Mouse (Mus musculus) stomach, embryonic 16.5 days (tissue): ENCODE results near the gene Ncor2. TPM values are rescaled to one million over a fixed set of nuclear protein-coding genes. Genes with fewer than 3 reads are reported as not detected.

ENCODE experiments used
- ATAC-seq: fragments of 200-750 bp; cut with Nextera tagmentation; 2 replicates; pipeline ENCODE4 v1.8.0; 2017; ENCODE audit warnings: moderate number of reproducible peaks, moderate TSS enrichment; ENCODE audit not compliant: insufficient read depth, low FRiP score
- H3K27ac ChIP-seq: fragments of 300-500 bp; sonication (generic); 2 replicates; pipeline ENCODE4 v1.5.1; 2014; ENCODE audit warnings: low read length
- H3K27me3 ChIP-seq: fragments of 300-500 bp; sonication (generic); 2 replicates; pipeline ENCODE4 v1.6.1; 2014; ENCODE audit warnings: low read length, control low read depth, mixed read lengths; ENCODE audit not compliant: control insufficient read depth, insufficient read depth
- H3K36me3 ChIP-seq: fragments of 300-500 bp; sonication (generic); 2 replicates; pipeline ENCODE4 v1.6.1; 2014; ENCODE audit warnings: low read length; ENCODE audit not compliant: control insufficient read depth, insufficient read depth
- H3K4me1 ChIP-seq: fragments of 300-500 bp; sonication (generic); 2 replicates; pipeline ENCODE4 v1.6.1; 2014; ENCODE audit warnings: low read length, control low read depth, mixed read lengths; ENCODE audit not compliant: control insufficient read depth, insufficient read depth
- H3K4me2 ChIP-seq: fragments of 300-500 bp; sonication (generic); 2 replicates; pipeline ENCODE4 v1.6.1; 2014; ENCODE audit warnings: low read depth, low read length, mixed read lengths
- H3K4me3 ChIP-seq: fragments of 300-500 bp; sonication (generic); replicated peaks from 2 replicates; pipeline ENCODE4 v1.5.1; 2014; ENCODE audit warnings: mild to moderate bottlenecking, low read length
- H3K9ac ChIP-seq: fragments of 300-500 bp; sonication (generic); 2 replicates; pipeline ENCODE4 v1.6.1; 2014; ENCODE audit warnings: low read length
- H3K9me3 ChIP-seq: fragments of 300-500 bp; sonication (generic); replicated peaks from 2 replicates; pipeline ENCODE4 v1.6.1; 2016; ENCODE audit warnings: low read length, control low read depth; ENCODE audit not compliant: control insufficient read depth
- WGBS: fragments of 180-500 bp; shearing (Covaris S2); extraction: QIAGEN DNeasy Blood & Tissue Kit; methylation state at CpG from one replicate; pipeline ENCODE4 v1.1.7; 2014; 5-methylcytosine and 5-hydroxymethylcytosine counted together
- polyA plus RNA-seq: library from polyadenylated mRNA; unstranded; fragments of >200 nt; fragmentation: Nextera tagmentation; extraction: Ambion mirVana; gene quantifications from 2 replicates; pipeline ENCODE4 v1.2.1, GENCODE M21; 2015

The Ncor2 gene
- polyA plus RNA-seq, 1 experiment from 2014 or later: 24.6 TPM

- 41% methylated on average over 6 of the region's 6 CpGs for WGBS
- H3K4me3 ChIP-seq: peak overlapping the region; percentile 34; the same call in 1 of the 2 replicates
- H3K9me3 ChIP-seq: no peaks in the 10 kb centered on the region
- H3K9ac ChIP-seq: peak overlapping the region; percentile 46; the same call in 1 of the 2 replicates
- peaks cover 63% of the 10 kb centered on the region for H3K4me1 ChIP-seq
- H3K36me3 ChIP-seq: peaks cover 6% of the 10 kb centered on the region; the same call in 1 of the 2 replicates
- no peak for ATAC-seq
- H3K27me3 ChIP-seq: no peaks in the 10 kb centered on the region
- H3K27ac ChIP-seq: peak overlapping the region; percentile 75
- peak overlapping the region; percentile 57; the same call in 1 of the 2 replicates for H3K4me2 ChIP-seq
Observed at GRCm38 (mm10) chr5:125056331-125056695, 122.7 kb downstream of the Ncor2 start.

- no peak for ATAC-seq
- H3K27ac ChIP-seq: peak overlapping the region; percentile 75
- 0 out of 2 replicates have a peak overlapping the region, but pooled peaks have one; percentile 57 for H3K4me2 ChIP-seq
Observed at GRCm38 (mm10) chr5:125055901-125056300, 123.1 kb downstream of the Ncor2 start.

DNA sequence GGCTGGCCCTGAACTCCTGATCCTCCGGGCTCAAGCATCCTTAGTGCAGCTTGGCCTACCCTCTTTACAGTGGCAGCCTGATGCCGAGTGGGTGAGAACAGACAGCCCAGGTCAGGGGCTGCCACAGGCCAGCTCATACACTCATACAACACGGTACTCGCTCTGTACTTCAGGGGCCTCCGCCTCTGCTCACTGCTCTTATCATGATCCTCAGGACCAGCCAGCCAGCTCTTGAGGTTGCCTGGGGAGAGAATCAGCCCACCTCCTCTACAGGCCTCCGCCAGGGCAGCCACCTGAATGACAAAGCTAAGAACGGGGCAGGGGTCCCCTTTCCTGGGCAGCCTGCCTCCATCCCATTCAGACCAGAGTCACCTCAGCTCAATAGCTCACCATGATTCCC lies 125.4 kb downstream of the Ncor2 start:
- Histone ChIP-seq H3K4me3 (no peak overlapping the region), H3K4me2 (no peak overlapping the region), H3K4me1 (peaks cover 42% of the 10 kb centered on the region), H3K36me3 (peaks cover 27% of the 10 kb centered on the region), H3K9ac (no peak overlapping the region), H3K9me3 (no peaks in the 10 kb centered on the region), H3K27me3 (no peaks in the 10 kb centered on the region), H3K27ac (peak overlapping the region; percentile 3; the same call in 1 of the 2 replicates)
- WGBS: 82% methylated on average over 7 of the region's 7 CpGs
- no peak for ATAC-seq

More at GRCm38 (mm10) chr5:125055901-125056300, 123.1 kb downstream of the Ncor2 start:
- Histone ChIP-seq H3K36me3 (peaks cover 10% of the 10 kb centered on the region; the same call in 1 of the 2 replicates), H3K9me3 (no peaks in the 10 kb centered on the region), H3K4me1 (peaks cover 63% of the 10 kb centered on the region), H3K27me3 (no peaks in the 10 kb centered on the region), H3K9ac (peak overlapping the region; percentile 46; the same call in 1 of the 2 replicates), H3K4me3 (no peak overlapping the region; the same call in 1 of the 2 replicates)
- 42% methylated on average over 8 of the region's 8 CpGs for WGBS

DNA sequence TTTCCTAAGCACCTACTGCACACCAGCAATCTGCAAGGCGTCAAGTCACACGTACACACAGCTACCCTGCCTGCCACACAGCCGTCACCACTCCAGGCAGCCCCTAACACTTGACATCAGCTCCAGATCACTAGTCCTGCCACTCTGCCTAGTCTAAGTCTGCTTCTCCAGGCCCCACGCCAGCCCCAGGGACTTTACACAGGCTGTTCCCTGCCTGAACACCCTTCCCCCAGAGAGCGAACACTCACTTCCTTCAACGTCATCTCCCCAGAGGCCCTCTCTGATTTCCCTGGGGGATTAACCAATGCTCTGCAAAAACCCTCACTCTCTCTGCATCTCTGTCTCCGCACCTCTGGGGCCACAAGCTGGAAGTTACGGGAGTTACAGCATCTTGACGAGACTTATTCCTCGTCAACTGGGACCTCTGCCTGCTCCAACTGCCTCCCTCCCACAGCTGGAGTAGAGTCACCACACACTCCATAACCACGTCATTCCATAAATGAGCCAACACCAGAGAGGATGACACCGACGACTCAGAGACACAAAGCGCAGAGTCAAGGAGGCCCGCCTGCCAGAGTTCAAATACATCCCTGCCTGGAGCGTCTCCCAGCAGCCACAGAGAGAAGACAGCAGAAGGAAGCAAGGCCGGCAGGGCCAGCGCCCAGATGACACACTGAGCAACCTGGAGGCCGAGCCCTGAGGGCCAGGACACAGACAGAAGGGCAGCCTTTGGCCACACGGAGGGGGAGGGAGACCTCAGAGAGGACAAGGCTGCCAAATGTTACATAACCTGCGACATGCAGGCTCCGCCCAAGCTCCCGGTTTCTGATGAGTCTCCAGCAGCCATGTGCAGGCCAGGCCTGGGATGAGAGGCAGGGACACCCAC lies 126.2 kb downstream of the Ncor2 start:
- Histone ChIP-seq H3K4me1 (peaks cover 34% of the 10 kb centered on the region), H3K9me3 (no peaks in the 10 kb centered on the region), H3K9ac (0 out of 2 replicates have a peak overlapping the region, but pooled peaks have one; percentile 43), H3K4me3 (no peak overlapping the region), H3K27ac (peak overlapping the region; percentile 3; the same call in 1 of the 2 replicates), H3K27me3 (no peaks in the 10 kb centered on the region), H3K4me2 (no peak overlapping the region), H3K36me3 (peaks cover 31% of the 10 kb centered on the region)
- no peak for ATAC-seq
- WGBS: 67% methylated on average over 23 of the region's 23 CpGs

DNA sequence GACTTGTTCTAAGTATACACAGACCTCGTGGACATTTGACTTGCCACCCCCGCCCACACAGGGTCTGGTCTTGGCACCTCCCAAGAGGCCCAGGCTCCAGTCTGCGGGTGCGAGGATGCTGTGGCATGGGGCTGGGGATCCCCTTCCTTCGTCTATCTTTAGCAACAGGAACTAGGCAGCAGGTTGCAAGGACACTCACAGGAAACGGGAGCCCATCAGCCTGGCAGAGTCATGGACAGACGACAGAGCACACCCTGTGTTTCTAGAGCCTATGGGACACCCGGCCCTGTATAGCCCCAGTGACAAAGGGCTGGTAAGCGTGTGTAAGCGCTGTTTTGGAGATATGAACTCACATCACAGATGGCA lies 126.8 kb downstream of the Ncor2 start:
- Histone ChIP-seq H3K27me3 (no peaks in the 10 kb centered on the region), H3K4me2 (no peak overlapping the region), H3K27ac (no peak overlapping the region), H3K4me3 (no peak overlapping the region), H3K9ac (no peak overlapping the region), H3K9me3 (no peaks in the 10 kb centered on the region), H3K36me3 (peaks cover 37% of the 10 kb centered on the region), H3K4me1 (peaks cover 27% of the 10 kb centered on the region)
- 72% methylated on average over 10 of the region's 10 CpGs for WGBS
- ATAC-seq: no peak

DNA sequence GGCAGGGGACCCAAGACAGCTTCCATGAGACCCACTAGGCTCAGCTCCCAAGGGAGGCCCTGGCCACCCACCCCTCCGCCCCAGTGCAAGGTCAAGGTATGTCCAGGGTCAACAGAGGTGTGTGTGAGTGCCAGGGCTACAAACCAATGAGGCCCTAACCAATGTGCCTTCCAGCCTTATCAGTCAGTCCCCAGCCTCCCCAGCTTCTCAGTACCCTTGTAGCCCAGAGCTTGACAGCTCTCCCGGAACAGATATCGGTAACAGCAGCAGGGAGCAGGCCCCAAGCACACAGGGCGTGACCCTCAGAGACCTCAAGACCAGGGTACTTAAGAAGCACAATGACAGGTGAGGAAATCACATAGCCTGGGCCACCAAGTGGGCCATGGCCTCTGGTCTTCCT lies 129.5 kb downstream of the Ncor2 start:
- Histone ChIP-seq H3K4me1 (peaks cover 18% of the 10 kb centered on the region), H3K36me3 (peaks cover 44% of the 10 kb centered on the region), H3K9ac (no peak overlapping the region), H3K4me2 (no peak overlapping the region), H3K4me3 (no peak overlapping the region), H3K27ac (no peak overlapping the region), H3K27me3 (no peaks in the 10 kb centered on the region), H3K9me3 (no peaks in the 10 kb centered on the region)
- 87% methylated on average over 4 of the region's 4 CpGs for WGBS
- no peak for ATAC-seq

DNA sequence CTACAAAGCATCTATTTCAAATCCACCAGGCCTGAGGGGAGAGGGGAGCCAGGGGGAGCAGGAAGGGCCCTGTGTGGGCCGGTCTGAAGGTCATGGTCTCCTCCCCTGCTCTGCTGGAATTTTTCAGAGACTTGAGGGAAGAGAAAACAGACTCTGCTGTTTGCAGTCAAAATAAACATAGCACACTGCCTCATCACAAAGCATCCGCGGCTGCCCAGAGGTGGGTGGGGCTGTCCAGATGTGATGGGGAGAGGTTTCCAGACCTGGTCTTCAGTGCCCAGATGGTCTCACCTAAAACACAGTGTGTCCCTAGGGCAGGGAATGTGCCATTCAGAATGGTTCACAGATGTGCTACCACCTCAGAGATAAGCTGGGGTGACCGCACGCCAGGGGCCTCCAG lies 132.6 kb downstream of the Ncor2 start:
- Histone ChIP-seq H3K9ac (no peak overlapping the region), H3K36me3 (peaks cover 47% of the 10 kb centered on the region), H3K4me2 (no peak overlapping the region), H3K4me1 (0 out of 2 replicates have a peak, but pooled peaks cover 6% of the 10 kb centered on the region), H3K27ac (no peak overlapping the region), H3K9me3 (no peaks in the 10 kb centered on the region), H3K4me3 (no peak overlapping the region), H3K27me3 (no peaks in the 10 kb centered on the region)
- ATAC-seq: no peak
- WGBS: 55% methylated on average over 5 of the region's 5 CpGs

- H3K4me1 ChIP-seq: 0 out of 2 replicates have a peak, but pooled peaks cover 6% of the 10 kb centered on the region
Observed at GRCm38 (mm10) chr5:125045202-125045601, 133.8 kb downstream of the Ncor2 start.

DNA sequence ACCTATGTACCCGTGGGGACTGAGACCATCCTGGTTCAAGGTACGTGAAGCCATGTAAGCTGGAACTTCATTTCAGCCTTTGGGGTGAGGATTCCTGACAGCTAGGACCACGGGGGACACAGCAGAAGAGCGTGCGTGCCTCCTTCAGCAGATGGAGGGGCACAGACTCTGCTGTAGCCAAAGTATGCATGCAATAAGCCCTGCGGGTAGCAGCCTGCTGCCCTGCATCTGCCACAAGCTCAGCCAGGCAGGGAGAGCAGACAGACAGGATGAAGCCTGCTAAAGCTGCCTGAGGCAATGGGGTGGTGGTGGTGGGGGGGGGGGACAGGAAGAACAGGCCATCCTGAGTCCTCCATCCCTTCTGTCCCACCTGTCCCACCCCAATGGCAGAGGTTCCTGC lies 135.6 kb downstream of the Ncor2 start:
- Histone ChIP-seq H3K4me3 (no peak overlapping the region), H3K4me1 (0 out of 2 replicates have a peak, but pooled peaks cover 6% of the 10 kb centered on the region), H3K36me3 (peaks cover 35% of the 10 kb centered on the region), H3K9me3 (no peaks in the 10 kb centered on the region), H3K9ac (no peak overlapping the region), H3K27me3 (no peaks in the 10 kb centered on the region), H3K4me2 (no peak overlapping the region), H3K27ac (no peak overlapping the region)
- no peak for ATAC-seq
- WGBS: 95% methylated on average over 6 of the region's 6 CpGs

More at GRCm38 (mm10) chr5:125045202-125045601, 133.8 kb downstream of the Ncor2 start:
- peaks cover 36% of the 10 kb centered on the region for H3K36me3 ChIP-seq
- H3K9ac ChIP-seq: no peak overlapping the region
- no peak for ATAC-seq
- no peak overlapping the region for H3K4me3 ChIP-seq
- no peak overlapping the region for H3K4me2 ChIP-seq
- no peaks in the 10 kb centered on the region for H3K27me3 ChIP-seq
- H3K27ac ChIP-seq: no peak overlapping the region
- H3K9me3 ChIP-seq: no peaks in the 10 kb centered on the region
- 79% methylated on average over 5 of the region's 5 CpGs for WGBS
